In genomic region chr3:149069436-149069835, GRCm38 (mm10) we compare ENCODE assay signal across 21 mouse cellular contexts.
DNase-seq lines count a peak whose midpoint lies in the region; ATAC-seq and TF ChIP-seq lines count a peak whose summit lies in the region.
"Had no signal": no experiment of that assay in that cellular context is flagged by ENCODE, and none has a peak within 500 bp of the region (broad histone marks: within the 10 kb centered on the region; RNA-seq: fewer than 3 reads in every experiment).

No protein-coding gene starts in this region.

- no peak overlapping the region for H3K4me3 ChIP-seq in forebrain, embryonic 13.5 days
- H3K4me3 ChIP-seq in forebrain, embryonic 10.5 days, result no peak overlapping the region
- H3K4me3 ChIP-seq in hindbrain, postnatal 0 days (ENCODE audit: low read length), result no peak overlapping the region
- H3K4me3 ChIP-seq in hindbrain, embryonic 14.5 days (replicated peaks; ENCODE audit: low read length), result no peak overlapping the region
- H3K4me3 ChIP-seq in neural tube, embryonic 12.5 days, result no peak overlapping the region
- no peak overlapping the region for H3K4me3 ChIP-seq in neural tube, embryonic 15.5 days (replicated peaks)
- no peak overlapping the region for H3K4me3 ChIP-seq in gastrocnemius, adult 2 months
- H3K4me3 ChIP-seq: embryonic facial prominence, embryonic 10.5 days; forebrain, embryonic 15.5 days; heart, embryonic 10.5 days; heart, embryonic 15.5 days had no signal

- H3K4me2 ChIP-seq in forebrain, embryonic 13.5 days, result no peak overlapping the region
- peak overlapping the region; percentile 28; the same call in 1 of the 2 replicates for H3K4me2 ChIP-seq in hindbrain, postnatal 0 days (ENCODE audit: low read depth, low read length)
- no peak overlapping the region; the same call in 1 of the 2 replicates for H3K4me2 ChIP-seq in hindbrain, embryonic 14.5 days (replicated peaks)
- no peak overlapping the region for H3K4me2 ChIP-seq in neural tube, embryonic 12.5 days (replicated peaks)
- peak overlapping the region; percentile 29; the same call in 1 of the 2 replicates for H3K4me2 ChIP-seq in neural tube, embryonic 15.5 days
- H3K4me2 ChIP-seq: forebrain, embryonic 15.5 days; heart, embryonic 15.5 days had no signal

- no peak overlapping the region for H3K27ac ChIP-seq in forebrain, embryonic 13.5 days
- no peak overlapping the region for H3K27ac ChIP-seq in forebrain, embryonic 10.5 days
- H3K27ac ChIP-seq in hindbrain, postnatal 0 days, result no peak overlapping the region
- H3K27ac ChIP-seq in hindbrain, embryonic 14.5 days, result no peak overlapping the region; the same call in 1 of the 2 replicates
- H3K27ac ChIP-seq in neural tube, embryonic 12.5 days, result no peak overlapping the region
- H3K27ac ChIP-seq in neural tube, embryonic 15.5 days (replicated peaks), result no peak overlapping the region
- no peak overlapping the region for H3K27ac ChIP-seq in gastrocnemius, adult 2 months
- H3K27ac ChIP-seq: embryonic facial prominence, embryonic 10.5 days; forebrain, embryonic 15.5 days; heart, embryonic 15.5 days had no signal

- peaks cover 1% of the 10 kb centered on the region for H3K4me1 ChIP-seq in forebrain, embryonic 13.5 days
- peaks cover 20% of the 10 kb centered on the region for H3K4me1 ChIP-seq in forebrain, embryonic 10.5 days
- H3K4me1 ChIP-seq in hindbrain, postnatal 0 days (ENCODE audit: insufficient read depth, low read length), result peaks cover under 1% of the 10 kb centered on the region; the same call in 1 of the 2 replicates
- peaks cover 6% of the 10 kb centered on the region for H3K4me1 ChIP-seq in hindbrain, embryonic 14.5 days (replicated peaks; ENCODE audit: control insufficient read depth, insufficient read depth, low read length)
- H3K4me1 ChIP-seq in neural tube, embryonic 12.5 days, result peaks cover under 1% of the 10 kb centered on the region; the same call in 1 of the 2 replicates
- H3K4me1 ChIP-seq in neural tube, embryonic 15.5 days, result peaks cover 3% of the 10 kb centered on the region

- WGBS in forebrain, embryonic 13.5 days, result 85% methylated on average over 9 of the region's 9 CpGs
- 92% methylated on average over 9 of the region's 9 CpGs for WGBS in forebrain, embryonic 10.5 days
- 76% methylated on average over 9 of the region's 9 CpGs for WGBS in hindbrain, postnatal 0 days
- 73% methylated on average over 9 of the region's 9 CpGs for WGBS in hindbrain, embryonic 14.5 days
- WGBS in neural tube, embryonic 12.5 days, result 91% methylated on average over 9 of the region's 9 CpGs
- WGBS in neural tube, embryonic 15.5 days, result 75% methylated on average over 9 of the region's 9 CpGs

- no peak for TF ChIP-seq CTCF in hindbrain, postnatal 0 days (IDR thresholded peaks at IDR 0.05; ENCODE audit: low read depth)
- TF ChIP-seq CTCF in gastrocnemius, adult 2 months (IDR thresholded peaks at IDR 0.05), result no peak

- no peak overlapping the region for H3K9ac ChIP-seq in forebrain, embryonic 13.5 days
- H3K9ac ChIP-seq in hindbrain, postnatal 0 days (replicated peaks; ENCODE audit: low read length), result no peak overlapping the region
- no peak overlapping the region for H3K9ac ChIP-seq in hindbrain, embryonic 14.5 days
- no peak overlapping the region for H3K9ac ChIP-seq in neural tube, embryonic 12.5 days
- no peak overlapping the region for H3K9ac ChIP-seq in neural tube, embryonic 15.5 days (replicated peaks)
- H3K9ac ChIP-seq: forebrain, embryonic 15.5 days; heart, embryonic 15.5 days had no signal

- no peaks in the 10 kb centered on the region for H3K9me3 ChIP-seq in forebrain, embryonic 13.5 days (replicated peaks)
- H3K9me3 ChIP-seq in forebrain, embryonic 10.5 days, result no peaks in the 10 kb centered on the region
- H3K9me3 ChIP-seq in hindbrain, postnatal 0 days (ENCODE audit: low read length), result no peaks in the 10 kb centered on the region
- H3K9me3 ChIP-seq in hindbrain, embryonic 14.5 days (ENCODE audit: control insufficient read depth, low read length), result no peaks in the 10 kb centered on the region
- H3K9me3 ChIP-seq in neural tube, embryonic 12.5 days, result no peaks in the 10 kb centered on the region
- H3K9me3 ChIP-seq in neural tube, embryonic 15.5 days (replicated peaks), result no peaks in the 10 kb centered on the region
- H3K9me3 ChIP-seq: embryonic facial prominence, embryonic 10.5 days; forebrain, embryonic 15.5 days; heart, embryonic 10.5 days; heart, embryonic 15.5 days had no signal

- no peaks in the 10 kb centered on the region for H3K27me3 ChIP-seq in forebrain, embryonic 13.5 days
- no peaks in the 10 kb centered on the region for H3K27me3 ChIP-seq in forebrain, embryonic 10.5 days (ENCODE audit: poor library complexity, severe bottlenecking)
- H3K27me3 ChIP-seq in hindbrain, postnatal 0 days (ENCODE audit: insufficient read depth, low read length), result no peaks in the 10 kb centered on the region
- H3K27me3 ChIP-seq in hindbrain, embryonic 14.5 days (ENCODE audit: control insufficient read depth, insufficient read depth, low read length), result no peaks in the 10 kb centered on the region
- no peaks in the 10 kb centered on the region for H3K27me3 ChIP-seq in neural tube, embryonic 12.5 days (replicated peaks)
- no peaks in the 10 kb centered on the region for H3K27me3 ChIP-seq in neural tube, embryonic 15.5 days (replicated peaks)
- H3K27me3 ChIP-seq: forebrain, embryonic 15.5 days; heart, embryonic 15.5 days had no signal

- DNase-seq in forebrain, embryonic 10.5 days (ENCODE audit: extremely low spot score, low spot score), result no peak
- no peak for DNase-seq in hindbrain, postnatal 0 days (ENCODE audit: low spot score)
- DNase-seq in hindbrain, embryonic 14.5 days (ENCODE audit: low spot score), result no peak
- no peak for DNase-seq in neural tube, embryonic 10.5 days (ENCODE audit: extremely low spot score, low spot score)
- DNase-seq in gastrocnemius, adult 2 months, result no peak
- DNase-seq: adrenal gland, adult 8-10 months; adrenal gland, postnatal 36 days; B cell, adult 2 months; cerebellum, adult 2 months; cerebellum, postnatal 10 days; gastrocnemius, postnatal 10 days; heart, postnatal 14 days had no signal

- no peaks in the 10 kb centered on the region for H3K36me3 ChIP-seq in forebrain, embryonic 13.5 days (ENCODE audit: poor library complexity, severe bottlenecking)
- no peaks in the 10 kb centered on the region for H3K36me3 ChIP-seq in forebrain, embryonic 10.5 days (replicated peaks)
- no peaks in the 10 kb centered on the region for H3K36me3 ChIP-seq in hindbrain, postnatal 0 days (ENCODE audit: insufficient read depth, low read length)
- no peaks in the 10 kb centered on the region for H3K36me3 ChIP-seq in hindbrain, embryonic 14.5 days (replicated peaks; ENCODE audit: control insufficient read depth, insufficient read depth)
- H3K36me3 ChIP-seq in neural tube, embryonic 12.5 days, result no peaks in the 10 kb centered on the region
- no peaks in the 10 kb centered on the region for H3K36me3 ChIP-seq in neural tube, embryonic 15.5 days
- H3K36me3 ChIP-seq: embryonic facial prominence, embryonic 10.5 days; forebrain, embryonic 15.5 days; G1E; heart, embryonic 10.5 days; heart, embryonic 15.5 days had no signal

- 0 out of 2 replicates have a peak, but pooled peaks have one; percentile 33 for ATAC-seq in forebrain, embryonic 13.5 days
- ATAC-seq in hindbrain, postnatal 0 days, result no peak
- no peak for ATAC-seq in hindbrain, embryonic 14.5 days (ENCODE audit: low FRiP score)
- ATAC-seq in neural tube, embryonic 12.5 days (ENCODE audit: low FRiP score, low read depth), result 0 out of 2 replicates have a peak, but pooled peaks have one; percentile 37
- ATAC-seq in neural tube, embryonic 15.5 days (ENCODE audit: low FRiP score), result no peak
- ATAC-seq: CD4-positive, CD25-positive, alpha-beta regulatory T cell, adult 4 months had no signal

- intact Hi-C loops in gastrocnemius, adult 2 months (cut with DNase I), result no loop called here

Comparison
In these comparisons a context has a peak if more than half of its experiments do, and no peak if none do; other contexts are left out.
1. ATAC-seq: peak in forebrain, embryonic 13.5 days (single experiment) and neural tube, embryonic 12.5 days (single experiment); none in hindbrain, postnatal 0 days (single experiment), hindbrain, embryonic 14.5 days (single experiment) and neural tube, embryonic 15.5 days (single experiment).
2. H3K4me2 ChIP-seq: peak in hindbrain, postnatal 0 days (single experiment) and neural tube, embryonic 15.5 days (single experiment); none in forebrain, embryonic 13.5 days (single experiment), hindbrain, embryonic 14.5 days (single experiment) and neural tube, embryonic 12.5 days (single experiment).